Mouse (Mus musculus) kidney, embryonic 14.5 days (tissue): ENCODE results near the gene Samm50. TPM values are rescaled to one million over a fixed set of nuclear protein-coding genes. Genes with fewer than 3 reads are reported as not detected.

Experiments
- ATAC-seq: fragments of 200-750 bp; cut with Nextera tagmentation; 2 replicates; pipeline ENCODE4 v1.8.0; 2017; ENCODE audit warnings: moderate number of reproducible peaks, mild to moderate bottlenecking, moderate TSS enrichment, moderate library complexity; ENCODE audit not compliant: low FRiP score, low TSS enrichment
- H3K27ac ChIP-seq: fragments of 300-500 bp; sonication (generic); 2 replicates; pipeline ENCODE4 v1.5.1; 2014; ENCODE audit warnings: low read depth, mild to moderate bottlenecking, low read length, moderate library complexity, mixed read lengths
- H3K27me3 ChIP-seq: fragments of 300-500 bp; sonication (generic); 2 replicates; pipeline ENCODE4 v1.6.1; 2014; ENCODE audit warnings: mild to moderate bottlenecking, low read length; ENCODE audit not compliant: control insufficient read depth, insufficient read depth
- H3K36me3 ChIP-seq: fragments of 300-500 bp; sonication (generic); 2 replicates; pipeline ENCODE4 v1.6.1; 2014; ENCODE audit warnings: low read length, mixed read lengths; ENCODE audit not compliant: control insufficient read depth, insufficient read depth
- H3K4me1 ChIP-seq: fragments of 300-500 bp; sonication (generic); 2 replicates; pipeline ENCODE4 v1.6.1; 2014; ENCODE audit warnings: low read length, mixed read lengths; ENCODE audit not compliant: control insufficient read depth, insufficient read depth
- H3K4me2 ChIP-seq: fragments of 300-500 bp; sonication (generic); replicated peaks from 2 replicates; pipeline ENCODE4 v1.6.1; 2014; ENCODE audit warnings: low read depth, mild to moderate bottlenecking, low read length
- H3K4me3 ChIP-seq: fragments of 300-500 bp; sonication (generic); 2 replicates; pipeline ENCODE4 v1.5.1; 2014; ENCODE audit warnings: mild to moderate bottlenecking, low read length
- H3K9ac ChIP-seq: fragments of 300-500 bp; sonication (generic); 2 replicates; pipeline ENCODE4 v1.6.1; 2014; ENCODE audit warnings: low read depth, mild to moderate bottlenecking, low read length, moderate library complexity
- H3K9me3 ChIP-seq: fragments of 300-500 bp; sonication (generic); 2 replicates; pipeline ENCODE4 v1.6.1; 2016; ENCODE audit warnings: low read length; ENCODE audit not compliant: control insufficient read depth
- WGBS: fragments of 180-500 bp; shearing (Covaris S2); extraction: QIAGEN DNeasy Blood & Tissue Kit; methylation state at CpG from one replicate; pipeline ENCODE4 v1.1.7; 2014; 5-methylcytosine and 5-hydroxymethylcytosine counted together
- polyA plus RNA-seq: library from polyadenylated mRNA; unstranded; fragments of >200 nt; fragmentation: Nextera tagmentation; extraction: Ambion mirVana; gene quantifications from 2 replicates; pipeline ENCODE4 v1.2.1, GENCODE M21; 2014

The Samm50 gene
- polyA plus RNA-seq, 1 experiment from 2014 or later = 81.5 TPM

DNA sequence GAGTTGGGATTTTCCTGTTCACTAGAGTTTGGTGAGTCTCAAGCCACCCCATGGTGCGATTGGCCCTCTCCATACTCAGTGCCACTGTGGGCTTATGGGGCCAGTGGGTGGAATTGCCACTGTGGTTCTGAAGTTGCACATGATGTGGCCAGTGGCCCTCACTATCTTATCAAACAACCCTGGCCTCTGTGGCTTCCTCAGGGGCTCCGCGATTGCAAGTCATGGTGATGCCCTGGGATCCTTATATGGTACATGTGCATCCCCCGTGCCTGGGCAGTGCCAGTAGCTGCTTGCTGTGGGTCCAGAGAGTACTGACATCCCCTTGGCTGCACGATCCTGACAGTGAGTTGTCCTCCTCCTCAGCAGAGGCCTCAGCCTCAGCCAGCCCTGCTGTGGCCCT is 64.8 kb downstream of the Samm50 start:
- no peak for ATAC-seq
- H3K9ac ChIP-seq = no peak overlapping the region
- H3K27me3 ChIP-seq = 0 out of 2 replicates have a peak, but pooled peaks cover 3% of the 10 kb centered on the region
- H3K27ac ChIP-seq = no peak overlapping the region
- no peak overlapping the region for H3K4me2 ChIP-seq
- H3K4me3 ChIP-seq = no peak overlapping the region
- 0 out of 2 replicates have a peak, but pooled peaks cover 4% of the 10 kb centered on the region for H3K4me1 ChIP-seq
- no peaks in the 10 kb centered on the region for H3K9me3 ChIP-seq
- H3K36me3 ChIP-seq = no peaks in the 10 kb centered on the region
- 79% methylated on average over 5 of the region's 5 CpGs for WGBS

DNA sequence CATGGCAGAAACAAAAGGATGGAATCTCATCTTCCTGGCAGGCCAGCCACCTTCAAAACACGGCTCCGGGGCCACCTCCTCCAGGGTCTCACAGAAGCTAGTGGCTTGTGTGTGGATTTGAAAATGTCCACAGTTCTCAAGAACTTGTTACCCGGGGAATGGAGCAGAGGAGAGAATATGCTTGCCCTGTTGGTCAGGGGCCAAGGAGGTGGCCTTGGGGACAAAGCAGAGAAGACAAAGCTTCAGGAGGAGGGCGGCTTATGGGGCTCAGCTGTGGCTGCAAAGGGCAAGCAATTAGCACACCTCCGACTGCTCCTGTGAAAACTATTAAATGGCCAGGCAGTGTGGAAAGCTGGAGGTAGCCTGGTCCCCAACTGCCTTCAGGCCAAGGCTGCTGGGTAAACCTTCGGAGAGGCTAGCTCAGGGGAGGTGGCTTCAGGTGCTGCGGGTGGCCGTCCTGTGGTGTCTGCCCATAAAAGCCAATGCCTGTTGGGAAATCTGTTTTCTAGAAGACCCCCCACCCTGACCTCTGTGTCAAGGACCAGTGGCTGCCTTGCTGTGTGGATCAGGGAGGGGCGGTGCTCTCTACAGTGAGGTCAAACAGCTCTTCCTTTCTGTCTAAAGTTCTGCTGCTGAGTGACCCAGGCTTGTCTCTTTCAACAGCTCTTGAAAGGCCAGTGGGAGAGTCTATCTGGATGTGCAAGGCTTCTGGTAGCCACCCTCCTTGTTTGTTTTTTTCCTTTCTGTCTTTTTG is 66.7 kb downstream of the Samm50 start:
- no peak overlapping the region for H3K4me3 ChIP-seq
- no peaks in the 10 kb centered on the region for H3K9me3 ChIP-seq
- no peak for ATAC-seq
- 0 out of 2 replicates have a peak, but pooled peaks cover 3% of the 10 kb centered on the region for H3K27me3 ChIP-seq
- no peak overlapping the region for H3K9ac ChIP-seq
- no peak overlapping the region for H3K4me2 ChIP-seq
- H3K36me3 ChIP-seq = no peaks in the 10 kb centered on the region
- 0 out of 2 replicates have a peak, but pooled peaks cover 2% of the 10 kb centered on the region for H3K4me1 ChIP-seq
- no peak overlapping the region for H3K27ac ChIP-seq
- 61% methylated on average over 9 of the region's 9 CpGs for WGBS

DNA sequence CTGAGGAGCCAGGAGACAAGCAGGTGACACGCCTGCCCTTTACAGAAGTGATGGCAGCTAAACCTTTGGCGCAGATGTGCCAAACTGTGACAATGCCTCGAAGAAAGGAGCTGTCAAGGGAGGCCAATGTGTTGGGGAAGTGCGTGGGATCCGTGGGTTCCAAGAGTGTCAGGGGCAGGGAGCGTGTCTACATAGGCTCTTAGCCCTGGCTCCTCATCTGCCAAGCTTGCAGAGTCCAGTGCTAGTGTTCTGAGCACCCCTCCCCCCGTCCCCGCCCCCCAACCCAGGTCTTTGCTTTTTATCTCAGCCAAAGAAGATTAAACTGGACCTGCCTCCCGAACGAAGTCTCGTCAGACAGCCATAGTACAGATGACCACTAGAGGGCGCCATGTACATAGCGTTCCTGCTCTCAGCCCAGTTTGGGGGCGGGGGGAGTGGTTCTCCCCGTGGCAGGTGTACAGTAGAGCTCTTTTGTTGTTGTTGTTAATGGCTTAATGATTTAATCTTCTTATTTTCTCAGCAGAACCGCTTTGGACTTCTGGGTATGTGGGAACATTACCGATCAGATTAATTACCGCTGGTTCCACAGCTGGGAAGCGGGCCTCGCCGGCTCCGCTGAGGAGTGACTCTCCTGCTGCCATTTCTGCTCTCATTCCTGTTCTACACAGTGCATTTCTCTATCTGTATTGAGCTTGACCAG is 68.2 kb downstream of the Samm50 start:
- no peak overlapping the region for H3K4me2 ChIP-seq
- no peaks in the 10 kb centered on the region for H3K4me1 ChIP-seq
- 33% methylated on average over 22 of the region's 22 CpGs for WGBS
- H3K9me3 ChIP-seq = no peaks in the 10 kb centered on the region
- H3K4me3 ChIP-seq = no peak overlapping the region
- 0 out of 2 replicates have a peak, but pooled peaks cover 3% of the 10 kb centered on the region for H3K27me3 ChIP-seq
- H3K9ac ChIP-seq = no peak overlapping the region
- H3K27ac ChIP-seq = no peak overlapping the region
- no peaks in the 10 kb centered on the region for H3K36me3 ChIP-seq
- ATAC-seq = peak; percentile 47

DNA sequence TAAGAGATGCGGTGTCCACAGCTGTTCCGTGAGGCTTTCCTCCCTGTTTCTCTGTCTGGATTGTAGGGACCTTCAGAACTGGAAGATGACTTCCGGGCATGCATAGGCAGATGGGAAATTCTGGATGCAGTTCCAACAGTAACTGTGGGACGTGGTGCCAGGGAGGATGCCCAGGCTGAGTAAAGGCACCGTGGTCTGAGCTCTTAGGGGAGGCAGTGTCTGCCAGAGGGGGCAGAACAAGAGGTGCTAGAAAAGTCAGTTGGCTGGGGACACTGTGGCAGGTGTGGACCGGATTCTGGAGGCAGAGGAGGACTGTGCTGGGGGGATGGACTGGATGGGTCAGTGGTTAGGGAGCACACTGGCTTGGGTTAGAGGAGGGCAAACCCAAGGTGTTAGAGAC is 70.6 kb downstream of the Samm50 start:
- H3K36me3 ChIP-seq = no peaks in the 10 kb centered on the region
- WGBS = 93% methylated on average over 6 of the region's 6 CpGs
- ATAC-seq = no peak

DNA sequence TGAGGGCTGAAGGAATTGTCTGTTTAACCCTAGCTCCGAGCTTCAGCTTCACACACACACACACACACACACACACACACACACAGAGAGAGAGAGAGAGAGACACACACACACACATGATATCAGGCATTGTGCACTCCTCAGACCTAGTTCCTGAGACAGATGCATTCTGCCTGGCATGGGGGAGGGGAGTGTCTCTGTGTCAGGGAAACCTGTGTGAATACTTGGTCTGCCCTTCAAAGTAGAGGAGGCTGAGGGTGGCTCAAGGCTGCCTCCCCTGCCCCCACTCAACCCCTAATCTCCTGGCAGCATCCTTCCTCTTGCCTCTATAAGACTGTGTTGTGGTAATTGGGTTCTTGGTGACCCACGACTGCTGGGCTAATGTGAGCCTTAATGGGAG is 71.5 kb downstream of the Samm50 start:
- no peak for ATAC-seq
- whole genome bisulfite sequencing = 41% methylated on average over 2 of the region's 2 CpGs
- no peak overlapping the region for H3K4me3 ChIP-seq
- H3K4me2 ChIP-seq = no peak overlapping the region
- no peaks in the 10 kb centered on the region for H3K4me1 ChIP-seq
- no peaks in the 10 kb centered on the region for H3K36me3 ChIP-seq
- H3K27ac ChIP-seq = no peak overlapping the region
- H3K9ac ChIP-seq = no peak overlapping the region; the same call in 1 of the 2 replicates
- H3K27me3 ChIP-seq = 0 out of 2 replicates have a peak, but pooled peaks cover 3% of the 10 kb centered on the region
- H3K9me3 ChIP-seq = no peaks in the 10 kb centered on the region

More for the DNA sequence above, 70.6 kb downstream of the Samm50 start:
- H3K9me3 ChIP-seq = no peaks in the 10 kb centered on the region
- no peak overlapping the region for H3K27ac ChIP-seq
- H3K9ac ChIP-seq = no peak overlapping the region
- H3K4me2 ChIP-seq = no peak overlapping the region
- H3K27me3 ChIP-seq = 0 out of 2 replicates have a peak, but pooled peaks cover 3% of the 10 kb centered on the region
- H3K4me3 ChIP-seq = no peak overlapping the region
- no peaks in the 10 kb centered on the region for H3K4me1 ChIP-seq

DNA sequence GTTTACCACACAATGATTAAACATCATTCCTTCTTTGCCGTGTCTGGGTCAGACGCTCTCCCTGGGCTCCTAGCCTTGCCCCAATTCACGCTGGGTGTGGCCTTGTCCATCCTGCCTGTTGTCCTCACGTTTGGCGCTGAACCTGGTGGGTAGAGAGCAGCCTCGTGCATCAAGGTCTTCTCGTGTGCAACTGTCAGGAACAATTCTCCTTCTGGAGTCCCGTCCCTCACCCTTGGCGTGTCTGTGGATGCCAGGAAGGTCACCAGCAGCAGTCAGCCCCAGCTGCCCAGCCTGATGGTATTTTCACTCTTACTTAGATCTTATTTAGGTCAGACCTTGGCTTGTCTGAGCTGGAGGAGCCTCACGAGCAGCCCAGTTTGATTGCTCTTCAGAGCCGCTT is 73.1 kb downstream of the Samm50 start:
- WGBS = 69% methylated on average over 11 of the region's 11 CpGs
- H3K4me2 ChIP-seq = no peak overlapping the region
- no peak overlapping the region for H3K4me3 ChIP-seq
- ATAC-seq = no peak
- no peak overlapping the region for H3K9ac ChIP-seq
- no peaks in the 10 kb centered on the region for H3K9me3 ChIP-seq
- H3K4me1 ChIP-seq = no peaks in the 10 kb centered on the region
- no peaks in the 10 kb centered on the region for H3K27me3 ChIP-seq
- H3K36me3 ChIP-seq = no peaks in the 10 kb centered on the region
- no peak overlapping the region for H3K27ac ChIP-seq

DNA sequence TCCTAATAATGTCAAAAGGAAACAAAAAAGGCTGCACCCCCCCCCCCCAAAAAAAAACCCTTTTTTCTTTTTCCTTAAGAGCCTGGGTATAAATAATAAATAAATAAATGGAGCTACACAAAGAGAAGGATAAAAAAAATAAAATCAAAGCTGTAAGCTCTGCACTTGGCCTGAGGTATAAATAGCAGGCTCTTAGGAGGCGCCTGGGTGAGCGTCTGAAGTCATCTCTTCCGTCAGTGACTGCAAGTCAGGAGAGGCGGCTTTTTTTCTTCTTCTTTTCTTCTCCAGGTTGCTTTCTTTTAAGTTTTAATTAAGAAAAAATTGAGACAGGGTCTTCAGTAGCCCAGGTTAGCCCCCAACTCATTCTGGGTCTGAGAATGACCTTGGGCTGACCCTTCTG is 74.2 kb downstream of the Samm50 start:
- no peaks in the 10 kb centered on the region for H3K36me3 ChIP-seq
- H3K4me2 ChIP-seq = no peak overlapping the region
- no peaks in the 10 kb centered on the region for H3K9me3 ChIP-seq
- no peak overlapping the region for H3K4me3 ChIP-seq
- WGBS = 76% methylated on average over 4 of the region's 4 CpGs
- no peaks in the 10 kb centered on the region for H3K27me3 ChIP-seq
- no peak for ATAC-seq
- no peak overlapping the region for H3K9ac ChIP-seq
- H3K27ac ChIP-seq = no peak overlapping the region
- no peaks in the 10 kb centered on the region for H3K4me1 ChIP-seq
